Mouse (Mus musculus) liver, embryonic 14.5 days (tissue): ENCODE results near the gene Rbl2. TPM values are rescaled to one million over a fixed set of nuclear protein-coding genes. Genes with fewer than 3 reads are reported as not detected.

Experiments used
- ATAC-seq: fragments of 200-750 bp; cut with Nextera tagmentation; 2 replicates; pipeline ENCODE4 v1.8.0; 2017; ENCODE audit warnings: moderate number of reproducible peaks, mild to moderate bottlenecking, moderate library complexity; ENCODE audit not compliant: insufficient read depth
- DNase-seq, 3 experiments: peaks; one replicate each; pipeline ENCODE4 v3.0.0-alpha.2; 2012 to 2013; ENCODE audit warnings: low read depth in 3 of 3, low spot score in 3 of 3
- H3K27ac ChIP-seq: fragments of 300-500 bp; sonication (generic); 2 replicates; pipeline ENCODE4 v1.5.1; 2014; ENCODE audit warnings: moderate library complexity, mild to moderate bottlenecking, control low read depth, inconsistent platforms
- H3K27me3 ChIP-seq: fragments of 300-500 bp; sonication (generic); 2 replicates; pipeline ENCODE4 v1.6.1; 2014; ENCODE audit warnings: mild to moderate bottlenecking, low read length, moderate library complexity; ENCODE audit not compliant: control insufficient read depth, insufficient read depth
- H3K36me3 ChIP-seq: fragments of 300-500 bp; sonication (generic); replicated peaks from 2 replicates; pipeline ENCODE4 v1.6.1; 2014; ENCODE audit warnings: low read depth; ENCODE audit not compliant: control insufficient read depth, insufficient read depth
- H3K4me1 ChIP-seq, 2 experiments: fragments of 200-500 bp in 1 of 2; fragments of 300-500 bp in 1 of 2; sonication (generic) in 1 of 2; replicated peaks; 2 replicates each; pipeline ENCODE4 v1.6.1; 2012 to 2014; ENCODE audit warnings: antibody characterized with exemption in 1 of 2, inconsistent platforms in 1 of 2, low read length in 1 of 2; ENCODE audit not compliant: control insufficient read depth in 2 of 2, insufficient read depth in 2 of 2
- H3K4me2 ChIP-seq: fragments of 300-500 bp; sonication (generic); 2 replicates; pipeline ENCODE4 v1.6.1; 2014; ENCODE audit warnings: low read depth, mild to moderate bottlenecking, control low read depth, moderate library complexity
- H3K4me3 ChIP-seq, 2 experiments: fragments of 200-500 bp in 1 of 2; fragments of 300-500 bp in 1 of 2; sonication (generic) in 1 of 2; 2 replicates each; pipeline ENCODE4 v1.5.1; 2012 to 2014; ENCODE audit warnings: low read depth in 2 of 2, low read length in 2 of 2, mild to moderate bottlenecking in 2 of 2, control low read depth in 1 of 2, inconsistent platforms in 1 of 2, moderate library complexity in 1 of 2; ENCODE audit not compliant: insufficient read depth in 1 of 2
- H3K9ac ChIP-seq: fragments of 300-500 bp; sonication (generic); replicated peaks from 2 replicates; pipeline ENCODE4 v1.6.1; 2014; ENCODE audit warnings: mild to moderate bottlenecking, control low read depth, moderate library complexity
- H3K9me3 ChIP-seq: fragments of 300-500 bp; sonication (generic); 2 replicates; pipeline ENCODE4 v1.6.1; 2016; ENCODE audit warnings: low read length, mixed read lengths; ENCODE audit not compliant: control insufficient read depth
- CTCF ChIP-seq: IDR thresholded peaks from 2 replicates; pipeline ENCODE4 v1.5.1; 2016; ENCODE audit warnings: antibody characterized with exemption, low read depth, control low read depth
- EP300 ChIP-seq: IDR thresholded peaks from 2 replicates; pipeline ENCODE4 v1.6.1; 2016; ENCODE audit warnings: antibody characterized with exemption, low read depth
- WGBS: fragments of 180-500 bp; shearing (Covaris S2); extraction: QIAGEN DNeasy Blood & Tissue Kit; methylation state at CpG from one replicate; pipeline ENCODE4 v1.1.7; 2014; ENCODE audit not compliant: insufficient replicate concordance; 5-methylcytosine and 5-hydroxymethylcytosine counted together
- polyA plus RNA-seq, 2 experiments: library from polyadenylated mRNA; depleted of rRNA in 1 of 2; stranded (reverse) in 1 of 2; unstranded in 1 of 2; fragments of >200 nt; fragmentation: Nextera tagmentation in 1 of 2; extraction: Ambion mirVana in 1 of 2; gene quantifications; 2 replicates each; pipeline versions ENCODE4 v1.2.1 to v1.2.3; 2012 to 2014

Rbl2 gene
- polyA plus RNA-seq, 2 experiments, result 4.5 to 4.9 TPM

- Histone ChIP-seq H3K27ac (no peak overlapping the region), H3K27me3 (no peaks in the 10 kb centered on the region), H3K4me2 (no peak overlapping the region), H3K4me1 (peaks cover 0 to 6% of the 10 kb centered on the region in 2 experiments; a peak in 2 of 4 replicates), H3K36me3 (peaks cover 2% of the 10 kb centered on the region), H3K9ac (no peak overlapping the region), H3K9me3 (no peaks in the 10 kb centered on the region), H3K4me3 (no peak overlapping the region)
- 55% methylated on average over 12 of the region's 12 CpGs for WGBS
- ATAC-seq, result peak; percentile 40; the same call in 1 of the 2 replicates
- TF ChIP-seq EP300 (no peak), CTCF (no peak)
- no peak for DNase-seq
Observed at GRCm38 (mm10) chr8:91077077-91077867, 7.4 kb downstream of the Rbl2 start.

GRCm38 (mm10) chr8:91079678-91080077, 9.8 kb downstream of the Rbl2 start:
- Histone ChIP-seq H3K4me1 (peaks cover 0 to 9% of the 10 kb centered on the region in 2 experiments; a peak in 2 of 4 replicates), H3K4me3 (no peak overlapping the region), H3K36me3 (peaks cover 2% of the 10 kb centered on the region), H3K4me2 (no peak overlapping the region), H3K27ac (no peak overlapping the region), H3K27me3 (no peaks in the 10 kb centered on the region), H3K9ac (no peak overlapping the region), H3K9me3 (no peaks in the 10 kb centered on the region)
- ATAC-seq, result no peak
- DNase-seq, result no peak
- WGBS, result 89% methylated on average over 2 of the region's 2 CpGs
- no peak for TF ChIP-seq EP300
- TF ChIP-seq CTCF, result 0 out of 2 replicates have a peak, but pooled peaks have one; percentile 3

- ATAC-seq, result no peak
- TF ChIP-seq CTCF, result no peak
- no peak for DNase-seq
- Histone ChIP-seq H3K4me1 (peaks cover 0 to 9% of the 10 kb centered on the region in 2 experiments; a peak in 2 of 4 replicates), H3K9ac (no peak overlapping the region), H3K4me3 (no peak overlapping the region), H3K4me2 (no peak overlapping the region), H3K27me3 (no peaks in the 10 kb centered on the region), H3K36me3 (peaks cover 2% of the 10 kb centered on the region; the same call in 1 of the 2 replicates), H3K9me3 (no peaks in the 10 kb centered on the region), H3K27ac (no peak overlapping the region)
- 18% methylated on average over 7 of the region's 7 CpGs for WGBS
Observed at GRCm38 (mm10) chr8:91081911-91082310, 12.1 kb downstream of the Rbl2 start.

GRCm38 (mm10) chr8:91082428-91082827, 12.6 kb downstream of the Rbl2 start:
- 56% methylated on average over 12 of the region's 12 CpGs for WGBS
- H3K9ac ChIP-seq, result no peak overlapping the region
- no peaks in the 10 kb centered on the region for H3K9me3 ChIP-seq
- ATAC-seq, result no peak
- peaks cover 0 to 5% of the 10 kb centered on the region in 2 experiments; a peak in 2 of 4 replicates for H3K4me1 ChIP-seq
- TF ChIP-seq CTCF (no peak), EP300 (no peak)
- peaks cover 2% of the 10 kb centered on the region; the same call in 1 of the 2 replicates for H3K36me3 ChIP-seq
- no peaks in the 10 kb centered on the region for H3K27me3 ChIP-seq
- peak overlapping the region; percentile 18; the same call in 1 of the 2 replicates for H3K4me2 ChIP-seq
- DNase-seq, result no peak
- H3K27ac ChIP-seq, result no peak overlapping the region
- no peak overlapping the region for H3K4me3 ChIP-seq

GRCm38 (mm10) chr8:91088452-91088851, 18.6 kb downstream of the Rbl2 start:
- Histone ChIP-seq H3K36me3 (no peaks in the 10 kb centered on the region; the same call in 1 of the 2 replicates), H3K9me3 (no peaks in the 10 kb centered on the region), H3K4me3 (no peak overlapping the region), H3K4me1 (no peaks in the 10 kb centered on the region), H3K27me3 (no peaks in the 10 kb centered on the region), H3K9ac (no peak overlapping the region), H3K4me2 (no peak overlapping the region), H3K27ac (no peak overlapping the region)
- TF ChIP-seq CTCF (no peak), EP300 (no peak)
- ATAC-seq, result no peak
- DNase-seq, result no peak
- 78% methylated on average over 7 of the region's 7 CpGs for WGBS
